Mouse (Mus musculus): ENCODE measurements at regions not wholly inside any gene's neighbourhood (a gene's known extent, or its start where the extent isn't known, plus 50 kb on each side); places are given as distances from the start of the nearest gene placed in this dataset.

DNA sequence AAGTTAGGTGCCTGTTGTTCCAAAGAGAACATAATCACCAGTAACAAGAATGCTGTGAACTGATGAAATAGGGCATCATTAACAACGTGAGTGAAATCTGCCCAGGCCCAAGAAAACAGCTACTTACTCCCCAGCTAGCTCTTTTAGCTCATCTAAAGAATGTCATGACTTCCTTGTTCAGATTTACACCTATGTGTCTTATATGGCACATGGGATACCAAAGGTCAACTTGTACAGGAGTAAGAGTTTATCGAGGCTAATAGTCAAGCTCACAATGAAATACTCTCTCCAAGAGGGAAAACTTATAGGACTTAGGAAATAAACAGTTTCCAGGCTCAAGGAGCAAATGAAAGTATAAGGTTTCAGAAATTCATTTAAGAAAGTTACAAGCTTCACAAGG lies 252.1 kb upstream of the Cblb start:
- Histone ChIP-seq H3K27ac (ENCODE audit: control insufficient read depth, low read depth, low read length) (no peak overlapping the region), H3K9ac (ENCODE audit: control insufficient read depth, low read depth, low read length, poor library complexity, severe bottlenecking) (no peak overlapping the region), H3K79me2 (ENCODE audit: control insufficient read depth, insufficient read depth, low read length, poor library complexity) (no peaks in the 10 kb centered on the region), H3K4me1 (ENCODE audit: control insufficient read depth in 1 of 2, insufficient read depth in 2 of 2, low read length in 2 of 2) (no peaks in the 10 kb centered on the region), H3K4me3 (ENCODE audit: control insufficient read depth in 1 of 2, insufficient read depth in 1 of 2, low read depth in 2 of 2, low read length in 2 of 2) (no peak overlapping the region), H3K36me3 (ENCODE audit: control insufficient read depth in 1 of 2, insufficient read depth in 2 of 2, low read length in 2 of 2) (no peaks in the 10 kb centered on the region), H3K27me3 (ENCODE audit: control insufficient read depth in 1 of 2, insufficient read depth in 2 of 2, low read length in 2 of 2) (no peaks in the 10 kb centered on the region), H3K9me3 (replicated peaks; ENCODE audit: insufficient read depth, low read length) (no peaks in the 10 kb centered on the region)
- no peak for DNase-seq (ENCODE audit: low read depth, low spot score)
- TF ChIP-seq ZMIZ1 (IDR thresholded peaks at IDR 0.05; ENCODE audit: low read depth, low read length) (no peak), TBP (IDR thresholded peaks at IDR 0.05; ENCODE audit: low read depth, low read length) (no peak), ZKSCAN1 (IDR thresholded peaks at IDR 0.05; ENCODE audit: low read depth, low read length) (no peak), TAL1 (IDR thresholded peaks at IDR 0.05; ENCODE audit: low read length) (no peak)

DNA sequence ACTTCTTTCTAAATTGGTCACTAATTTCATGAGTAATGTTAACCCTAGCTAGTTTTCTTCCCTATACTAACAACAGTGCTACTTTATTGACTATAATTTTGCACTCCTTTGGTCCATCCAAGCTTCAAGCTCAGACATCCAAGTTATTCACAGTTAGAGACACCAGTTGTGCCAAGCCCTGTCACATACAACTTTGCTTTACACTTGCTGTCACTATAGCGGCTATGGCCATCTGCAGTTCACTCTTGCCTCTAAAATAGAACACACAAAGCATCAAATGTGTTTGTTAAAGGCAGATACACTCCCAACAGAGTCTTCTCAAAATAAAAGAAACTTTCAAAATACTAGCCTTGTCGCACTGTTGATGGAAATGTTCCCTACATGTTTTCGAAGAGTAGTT lies 236.0 kb upstream of the Cblb start:
- DNase-seq (ENCODE audit: low read depth, low spot score) = no peak
- Histone ChIP-seq H3K36me3 (ENCODE audit: control insufficient read depth in 1 of 2, insufficient read depth in 2 of 2, low read length in 2 of 2) (no peaks in the 10 kb centered on the region), H3K79me2 (ENCODE audit: control insufficient read depth, insufficient read depth, low read length, poor library complexity) (no peaks in the 10 kb centered on the region), H3K27me3 (ENCODE audit: control insufficient read depth in 1 of 2, insufficient read depth in 2 of 2, low read length in 2 of 2) (no peaks in the 10 kb centered on the region), H3K27ac (ENCODE audit: control insufficient read depth, low read depth, low read length) (no peak overlapping the region), H3K9me3 (replicated peaks; ENCODE audit: insufficient read depth, low read length) (no peaks in the 10 kb centered on the region), H3K4me3 (ENCODE audit: control insufficient read depth in 1 of 2, insufficient read depth in 1 of 2, low read depth in 2 of 2, low read length in 2 of 2) (no peak overlapping the region), H3K9ac (ENCODE audit: control insufficient read depth, low read depth, low read length, poor library complexity, severe bottlenecking) (no peak overlapping the region), H3K4me1 (ENCODE audit: control insufficient read depth in 1 of 2, insufficient read depth in 2 of 2, low read length in 2 of 2) (no peaks in the 10 kb centered on the region)
- no peak for TF ChIP-seq SMC3 (IDR thresholded peaks at IDR 0.05; ENCODE audit: low read depth, low read length)
- TF ChIP-seq MAZ (IDR thresholded peaks at IDR 0.05; ENCODE audit: low read depth, low read length) = no peak
- no peak for TF ChIP-seq MEF2A (IDR thresholded peaks at IDR 0.05; ENCODE audit: extremely low read depth, insufficient replicate concordance, low read depth, low read length, poor library complexity, severe bottlenecking)
- no peak for TF ChIP-seq NELFE (IDR thresholded peaks at IDR 0.05; ENCODE audit: low read depth, low read length)
- no peak for TF ChIP-seq GABPA (IDR thresholded peaks at IDR 0.05; ENCODE audit: low read depth, low read length)
- no peak for TF ChIP-seq USF1 (IDR thresholded peaks at IDR 0.05; ENCODE audit: low read depth, low read length)
- no peak for TF ChIP-seq RCOR1 (IDR thresholded peaks at IDR 0.05; ENCODE audit: low read depth, low read length)
- TF ChIP-seq CHD2 (IDR thresholded peaks at IDR 0.05; ENCODE audit: low read length) = no peak
- no peak for TF ChIP-seq ZMIZ1 (IDR thresholded peaks at IDR 0.05; ENCODE audit: low read depth, low read length)
- TF ChIP-seq ELF1 (IDR thresholded peaks at IDR 0.05; ENCODE audit: low read depth, low read length) = no peak
- TF ChIP-seq E2F4 (IDR thresholded peaks at IDR 0.05; ENCODE audit: borderline replicate concordance, low read depth, low read length) = no peak
- no peak for TF ChIP-seq MAFK (IDR thresholded peaks at IDR 0.05; ENCODE audit: borderline replicate concordance, low read depth, low read length)
- TF ChIP-seq JUND (IDR thresholded peaks at IDR 0.05; ENCODE audit: low read depth, low read length) = no peak
- TF ChIP-seq MXI1 (IDR thresholded peaks at IDR 0.05; ENCODE audit: low read depth, low read length) = no peak
- no peak for TF ChIP-seq TBP (IDR thresholded peaks at IDR 0.05; ENCODE audit: low read depth, low read length)
- no peak for TF ChIP-seq POLR2AphosphoS5 (IDR thresholded peaks at IDR 0.05; ENCODE audit: borderline replicate concordance, low read depth, low read length)
- no peak for TF ChIP-seq MAX (IDR thresholded peaks at IDR 0.05; ENCODE audit: low read length)
- no peak for TF ChIP-seq ETS1 (IDR thresholded peaks at IDR 0.05; ENCODE audit: low read depth, low read length)
- TF ChIP-seq GATA1 (IDR thresholded peaks at IDR 0.05; ENCODE audit: low read depth, low read length) = no peak
- no peak for TF ChIP-seq UBTF (IDR thresholded peaks at IDR 0.05; ENCODE audit: borderline replicate concordance, insufficient read depth, low read depth, low read length)
